Mouse (Mus musculus): ENCODE data around the gene Rps18. TPM values are rescaled to one million over a fixed set of nuclear protein-coding genes. Genes with fewer than 3 reads are reported as not detected.
"Not testable (repeated sequence)": the region's sequence is repeated elsewhere in the genome, so short reads cannot be mapped to it uniquely, and the experiment has no call there.

The Rps18 gene
- total RNA-seq, 2 experiments from 2014 or later: 440 to 443 TPM

DNA sequence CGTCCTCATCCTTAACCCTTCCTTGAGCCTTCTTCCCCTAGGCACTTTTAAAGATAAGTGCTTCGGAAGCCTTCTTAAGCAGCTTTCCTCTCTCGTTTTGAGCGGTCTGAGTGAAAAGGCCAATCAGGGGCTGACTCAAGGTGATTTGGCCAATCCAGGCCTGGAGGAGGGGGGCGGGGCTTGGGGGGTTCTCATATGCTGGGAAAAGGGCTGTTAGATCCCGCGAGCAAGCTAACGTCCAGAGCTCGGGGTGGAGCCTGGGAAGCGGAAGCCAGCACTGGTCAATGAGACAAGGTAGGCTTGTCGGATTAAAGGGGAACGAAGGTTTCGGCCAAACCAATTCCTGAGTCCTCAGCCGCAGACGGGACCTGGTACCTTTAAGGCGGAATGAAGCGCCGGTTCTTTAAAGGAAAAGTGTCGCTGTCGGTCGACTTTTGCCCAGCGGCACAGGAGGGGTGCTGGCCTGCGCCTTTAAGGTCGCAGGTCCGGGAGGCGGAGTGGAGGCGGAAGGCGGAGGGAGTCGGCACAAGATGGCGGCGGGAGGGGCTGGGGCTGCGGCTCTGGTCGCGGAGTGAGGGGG is 40.0 kb downstream of the Rps18 start, which contains the start of the genes Tapbp and Zbtb22:
TSS of gene Tapbp (plus strand) at position 229 of the 580 bp plus-strand sequence.
TSS of gene Zbtb22 (plus strand) at position 234 of the 580 bp plus-strand sequence.
- intact Hi-C loops (cut with DNase I): no loop called here
- DNase-seq (ENCODE audit: extremely low spot score in 1 of 2, low spot score in 2 of 2): peak; percentile 96 to 98

GRCm38 (mm10) chr17:33914969-33915391 is 40.8 kb downstream of the Rps18 start:
- DNase-seq (ENCODE audit: extremely low spot score in 1 of 2, low spot score in 2 of 2): no peak
- intact Hi-C loops (cut with DNase I): no loop called here

DNA sequence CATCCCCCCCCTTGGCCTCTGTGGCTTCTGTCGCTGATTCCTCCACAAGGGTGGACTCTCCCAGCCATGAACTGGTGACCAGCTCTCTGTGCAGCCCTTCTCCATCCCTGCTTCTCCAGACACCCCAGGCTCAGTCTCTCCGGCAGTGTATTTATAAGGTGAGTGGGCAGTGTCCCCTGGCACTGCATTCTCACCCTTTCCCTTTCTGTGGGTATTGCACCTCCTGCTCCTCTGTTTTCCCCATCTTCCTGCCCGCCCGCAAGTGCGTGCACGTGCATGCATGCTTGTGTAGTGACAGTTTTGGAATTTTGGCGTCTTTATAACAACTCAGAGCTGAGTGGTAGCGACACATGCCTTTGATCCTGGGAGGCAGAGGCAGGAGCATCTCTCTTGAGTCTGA is 41.9 kb downstream of the Rps18 start:
- intact Hi-C loops (cut with DNase I): no loop called here

GRCm38 (mm10) chr17:33913264-33913663 is 42.5 kb downstream of the Rps18 start:
- intact Hi-C loops (cut with DNase I): no loop called here
- no peak for DNase-seq (ENCODE audit: extremely low spot score in 1 of 2, low spot score in 2 of 2)

More for the DNA sequence above, 41.9 kb downstream of the Rps18 start:
- no peak for DNase-seq (ENCODE audit: extremely low spot score in 1 of 2, low spot score in 2 of 2)

DNA sequence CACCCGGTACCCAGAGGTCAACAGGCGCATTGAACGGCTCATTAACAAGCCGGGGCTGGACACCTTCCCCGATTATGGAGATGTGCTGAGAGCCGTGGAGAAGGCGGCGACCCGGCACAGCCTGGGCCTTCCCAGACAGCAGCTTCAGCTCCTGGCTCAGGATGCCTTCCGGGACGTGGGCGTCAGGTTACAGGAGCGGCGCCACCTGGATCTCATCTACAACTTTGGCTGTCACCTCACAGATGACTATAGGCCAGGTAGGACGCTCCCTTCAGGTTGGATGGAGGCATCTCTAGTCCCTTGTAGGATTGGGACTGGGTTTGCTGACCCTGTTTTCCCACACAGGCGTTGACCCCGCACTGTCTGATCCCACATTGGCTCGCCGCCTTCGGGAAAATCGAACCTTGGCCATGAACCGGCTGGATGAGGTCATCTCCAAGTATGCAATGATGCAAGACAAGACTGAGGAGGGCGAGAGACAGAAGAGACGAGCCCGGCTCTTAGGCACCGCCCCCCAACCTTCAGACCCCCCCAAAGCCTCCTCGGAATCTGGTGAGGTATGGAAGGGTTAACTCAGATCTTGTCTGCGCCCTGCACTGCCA is 43.9 kb downstream of the Rps18 start:
- intact Hi-C loops (cut with DNase I): no loop called here
- peak in 1 of 2 experiments; percentile 45 for DNase-seq (ENCODE audit: extremely low spot score in 1 of 2, low spot score in 2 of 2)

DNA sequence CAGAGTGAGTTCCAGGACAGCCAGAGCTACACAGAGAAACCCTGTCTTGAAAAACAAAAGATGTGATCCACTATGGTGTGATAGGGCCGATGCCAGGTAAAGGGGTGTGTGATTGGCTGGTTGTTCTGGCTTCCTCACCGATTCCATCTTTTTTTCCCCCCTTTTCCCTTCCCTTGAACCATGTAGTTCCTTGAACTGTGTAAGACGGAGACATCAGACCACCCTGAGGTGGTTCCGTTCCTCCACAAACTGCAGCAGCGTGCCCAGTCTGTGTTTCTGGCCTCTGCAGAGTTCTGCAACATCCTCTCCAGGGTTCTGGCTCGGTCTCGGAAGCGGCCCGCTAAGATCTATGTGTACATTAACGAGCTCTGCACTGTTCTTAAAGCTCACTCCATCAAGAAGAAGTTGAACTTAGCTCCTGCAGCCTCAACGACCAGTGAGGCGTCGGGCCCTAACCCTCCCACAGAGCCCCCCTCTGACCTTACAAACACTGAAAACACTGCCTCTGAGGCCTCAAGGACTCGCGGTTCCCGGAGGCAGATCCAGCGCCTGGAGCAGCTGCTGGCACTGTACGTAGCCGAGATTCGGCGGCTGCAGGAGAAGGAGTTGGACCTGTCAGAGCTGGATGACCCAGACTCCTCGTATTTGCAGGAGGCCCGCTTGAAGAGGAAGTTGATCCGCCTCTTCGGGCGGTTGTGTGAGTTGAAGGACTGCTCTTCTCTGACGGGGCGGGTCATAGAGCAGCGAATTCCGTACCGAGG is 44.6 kb downstream of the Rps18 start:
- DNase-seq (ENCODE audit: extremely low spot score in 1 of 2, low spot score in 2 of 2): peak in 1 of 2 experiments; percentile 32
- intact Hi-C loops (cut with DNase I): no loop called here

- intact Hi-C loops (cut with DNase I): no loop called here
- DNase-seq (ENCODE audit: extremely low spot score in 1 of 2, low spot score in 2 of 2): no peak
These were observed 45.3 kb downstream of the Rps18 start for GRCm38 (mm10) chr17:33910346-33911051.

DNA sequence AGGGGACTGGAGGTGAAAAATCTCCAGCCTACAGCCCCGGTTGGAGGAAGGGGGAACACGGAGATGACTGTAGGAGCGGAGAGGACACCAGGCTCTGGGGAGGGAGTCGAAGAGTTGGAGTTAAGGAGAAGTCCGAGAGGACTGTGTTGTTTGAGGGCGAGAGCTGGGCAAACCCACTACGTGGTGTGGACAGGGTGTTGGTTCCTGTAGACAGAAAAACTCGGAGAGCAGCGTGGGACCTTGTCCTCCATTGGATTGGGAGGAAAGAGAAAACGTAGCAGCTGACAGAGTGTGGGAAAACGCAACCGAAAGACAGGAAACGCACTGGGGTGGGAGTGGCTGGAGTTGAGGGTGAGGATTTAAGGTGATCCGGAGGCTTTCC is 45.9 kb downstream of the Rps18 start:
- peak in 1 of 2 experiments; percentile 56 for DNase-seq (ENCODE audit: extremely low spot score in 1 of 2, low spot score in 2 of 2)

GRCm38 (mm10) chr17:33909077-33909868 is 46.5 kb downstream of the Rps18 start, which contains the start of gene Daxx:
TSS of gene Daxx (plus strand) at chr17:33909414.
- peak; percentile 97 to 99 for DNase-seq (ENCODE audit: extremely low spot score in 1 of 2, low spot score in 2 of 2)
- intact Hi-C loops (cut with DNase I): no loop called here

More for the DNA sequence above, 45.9 kb downstream of the Rps18 start:
- intact Hi-C loops (cut with DNase I): no loop called here

DNA sequence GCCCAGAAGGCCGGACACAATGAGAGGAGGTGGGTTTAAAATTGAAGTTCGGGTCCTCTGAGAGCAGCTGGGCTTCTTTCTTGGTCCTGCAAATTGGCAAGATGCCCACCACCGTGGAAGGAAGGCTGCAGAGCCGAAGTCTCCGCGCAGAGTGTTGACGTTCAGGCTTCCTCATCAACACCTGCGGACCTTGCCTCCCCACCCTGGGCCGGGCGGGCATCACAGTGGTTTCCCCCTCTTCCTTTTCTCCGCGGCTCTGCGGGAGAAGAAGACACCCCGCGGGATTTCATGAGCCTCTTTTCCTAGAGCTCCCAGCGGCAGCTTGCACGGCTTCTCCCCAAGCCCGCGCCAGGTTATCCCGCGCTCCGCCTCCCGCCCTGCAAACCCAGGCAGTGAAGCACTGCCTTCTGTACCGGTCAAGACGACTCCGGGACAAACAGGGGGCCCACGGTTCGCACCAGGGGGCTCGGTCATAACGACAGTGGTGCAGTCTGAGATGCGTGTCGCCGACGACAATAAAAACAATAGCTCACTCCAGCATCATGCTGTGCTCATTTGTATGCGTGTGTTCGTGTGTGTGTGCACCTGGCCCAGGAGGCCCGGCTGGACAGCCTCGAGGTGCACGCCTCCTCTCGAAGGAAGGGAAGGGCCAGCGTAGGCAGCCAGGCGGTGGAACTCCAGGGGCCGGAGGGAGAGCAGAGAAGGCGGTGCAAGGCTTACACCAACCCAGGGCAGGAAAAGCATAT is 47.3 kb downstream of the Rps18 start:
- intact Hi-C loops (cut with DNase I): no loop called here
- peak; percentile 56 to 86 for DNase-seq (ENCODE audit: extremely low spot score in 1 of 2, low spot score in 2 of 2)

- DNase-seq (ENCODE audit: extremely low spot score in 1 of 2, low spot score in 2 of 2); intact Hi-C loops (cut with DNase I): not testable (repeated sequence)
These were observed 51.0 kb downstream of the Rps18 start, which contains the start of gene Platr17 for GRCm38 (mm10) chr17:33904835-33905234. TSS of gene Platr17 (plus strand) at chr17:33905135.

DNA sequence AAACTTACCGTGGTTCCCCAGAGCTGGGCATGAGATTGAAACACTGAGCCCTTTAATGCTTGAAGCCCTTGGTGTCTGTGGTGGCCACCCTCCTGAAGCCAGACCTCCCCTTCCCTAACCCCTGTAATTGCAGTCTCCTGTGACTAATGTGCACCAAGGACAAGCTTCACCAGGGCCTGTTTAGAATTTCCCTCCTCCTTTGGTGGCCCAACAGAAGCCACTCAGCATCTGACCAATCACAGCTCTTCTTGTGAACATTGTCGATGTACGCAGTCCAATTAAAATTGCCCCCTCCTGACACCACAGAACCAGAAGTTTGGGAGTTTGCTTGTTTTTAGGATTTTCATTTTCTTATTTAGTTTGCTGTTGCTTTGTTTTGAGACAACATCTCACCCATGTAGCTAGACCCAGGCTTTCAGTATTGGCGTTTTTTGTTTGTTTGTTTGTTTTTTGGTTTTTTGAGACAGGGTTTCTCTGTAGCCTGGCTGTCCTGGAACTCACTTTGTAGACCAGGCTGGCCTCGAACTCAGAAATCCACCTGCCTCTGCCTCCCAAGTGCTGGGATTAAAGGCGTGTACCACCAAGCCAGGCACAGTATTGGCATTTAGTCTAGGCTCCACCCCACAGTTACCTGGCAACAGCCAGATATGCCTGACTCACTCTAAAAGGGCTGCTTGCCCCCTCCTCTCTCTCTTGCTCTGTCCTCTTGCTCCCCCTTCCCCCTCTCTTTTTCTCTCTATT is 51.7 kb downstream of the Rps18 start:
- DNase-seq (ENCODE audit: extremely low spot score in 1 of 2, low spot score in 2 of 2); intact Hi-C loops (cut with DNase I): not testable (repeated sequence)

- intact Hi-C loops (cut with DNase I): no loop called here
- DNase-seq (ENCODE audit: extremely low spot score in 1 of 2, low spot score in 2 of 2): no peak
These were observed 53.3 kb downstream of the Rps18 start for GRCm38 (mm10) chr17:33902491-33902890.

GRCm38 (mm10) chr17:33902079-33902478 is 53.7 kb downstream of the Rps18 start:
- intact Hi-C loops (cut with DNase I): no loop called here
- DNase-seq (ENCODE audit: extremely low spot score in 1 of 2, low spot score in 2 of 2): no peak
